Mouse (Mus musculus) left cerebral cortex, adult 18-20 months (tissue): ENCODE data around the gene Dtx3. TPM values are rescaled to one million over a fixed set of nuclear protein-coding genes. Genes with fewer than 3 reads are reported as not detected.
A peak's percentile ranks its signal among the peaks of the same experiment; 100 is the strongest.
"Not testable (repeated sequence)": the region's sequence is repeated elsewhere in the genome, so short reads cannot be mapped to it uniquely, and the experiment has no call there.

Source experiments
- DNase-seq, 2 experiments: peaks; one replicate each; pipeline ENCODE4 v3.0.0; 2021 to 2022; ENCODE audit warnings: low spot score in 2 of 2, mixed read lengths in 1 of 2
- total RNA-seq, 2 experiments: library from RNA; stranded (reverse); gene quantifications; 2 replicates each; pipeline ENCODE4 v1.2.3; 2021

Gene Dtx3
- total RNA-seq, 2 experiments from 2014 or later, result 198 to 222 TPM

GRCm38 (mm10) chr10:127166771-127167613 lies 28.5 kb downstream of the Dtx3 start:
- DNase-seq, result no peak

- no peak for DNase-seq
These were observed 29.2 kb downstream of the Dtx3 start for GRCm38 (mm10) chr10:127166404-127166715.

DNA sequence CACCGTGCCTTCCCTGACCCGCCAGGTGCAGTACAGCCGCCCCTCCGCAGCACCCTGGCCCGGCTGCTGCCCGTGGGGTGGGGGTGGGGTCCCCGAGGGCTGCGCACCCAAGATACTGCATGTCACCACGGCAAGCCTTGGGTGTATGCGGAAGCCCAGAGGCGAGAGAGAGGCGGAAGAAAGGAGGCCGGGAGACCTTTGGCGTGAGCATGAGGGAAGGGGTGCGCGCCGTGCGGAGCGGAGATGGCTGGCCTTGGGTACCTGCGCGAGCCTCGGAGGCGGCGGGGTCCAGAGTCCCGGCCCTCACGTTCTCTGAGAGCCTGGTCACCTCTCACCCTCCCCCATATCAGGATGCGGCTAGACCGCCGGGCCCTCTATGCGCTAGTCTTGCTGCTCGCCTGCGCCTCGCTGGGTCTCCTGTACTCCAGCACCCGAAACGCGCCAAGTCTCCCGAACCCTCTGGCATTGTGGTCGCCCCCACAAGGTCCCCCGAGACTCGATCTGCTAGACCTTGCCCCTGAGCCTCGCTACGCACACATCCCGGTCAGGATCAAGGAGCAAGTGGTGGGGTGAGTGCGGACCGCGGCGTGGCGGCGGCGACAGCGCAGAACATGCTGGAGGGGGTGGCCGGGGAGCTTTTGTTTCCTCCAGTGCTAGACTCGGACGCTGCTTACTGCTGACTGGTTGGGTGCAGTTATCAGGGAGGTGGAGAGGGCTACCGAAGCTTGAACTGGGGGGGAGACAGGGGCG lies 29.7 kb downstream of the Dtx3 start:
- DNase-seq, result peak in 1 of 2 experiments; percentile 30

GRCm38 (mm10) chr10:127165354-127165653 lies 30.2 kb downstream of the Dtx3 start:
- no peak for DNase-seq

DNA sequence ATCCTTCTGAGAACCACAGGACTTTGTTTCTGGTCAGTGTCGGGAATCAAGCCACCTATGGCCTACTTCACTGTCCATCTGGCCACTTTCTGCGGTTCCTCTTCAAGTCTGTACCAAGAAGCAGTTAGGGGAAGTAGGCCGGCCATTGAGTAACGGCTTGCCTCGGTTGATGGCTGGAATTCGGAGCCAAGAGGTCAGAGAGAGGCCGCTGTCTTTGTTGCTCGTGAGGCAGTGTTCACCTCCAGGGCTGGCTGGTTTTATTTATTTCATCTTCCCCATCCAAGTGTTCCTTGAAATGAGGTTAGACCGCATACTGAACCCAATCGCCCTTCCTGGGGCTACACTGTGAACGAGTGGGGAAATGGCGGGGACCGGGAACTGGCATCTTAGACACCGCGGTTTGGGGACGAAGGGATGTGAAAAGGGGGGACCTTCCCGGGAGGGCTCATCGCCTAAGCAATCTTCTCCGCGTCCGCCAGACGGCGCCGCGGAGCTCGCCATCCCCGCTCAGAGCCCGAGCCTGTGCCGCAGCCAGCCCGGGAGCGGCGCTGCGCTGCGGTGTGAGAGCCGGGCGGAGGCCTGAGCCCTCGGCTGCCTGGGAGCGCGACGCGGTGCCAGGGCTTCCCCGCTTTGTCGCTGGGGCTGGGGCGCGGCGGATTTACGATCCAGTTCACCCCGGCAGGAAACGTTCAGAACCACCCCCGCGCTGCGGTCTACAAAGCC lies 30.7 kb downstream of the Dtx3 start, which contains the start of gene B4galnt1:
TSS of gene B4galnt1 (plus strand) at position 595 of the 723 bp plus-strand sequence.
- DNase-seq, result peak; percentile 73 to 86

DNA sequence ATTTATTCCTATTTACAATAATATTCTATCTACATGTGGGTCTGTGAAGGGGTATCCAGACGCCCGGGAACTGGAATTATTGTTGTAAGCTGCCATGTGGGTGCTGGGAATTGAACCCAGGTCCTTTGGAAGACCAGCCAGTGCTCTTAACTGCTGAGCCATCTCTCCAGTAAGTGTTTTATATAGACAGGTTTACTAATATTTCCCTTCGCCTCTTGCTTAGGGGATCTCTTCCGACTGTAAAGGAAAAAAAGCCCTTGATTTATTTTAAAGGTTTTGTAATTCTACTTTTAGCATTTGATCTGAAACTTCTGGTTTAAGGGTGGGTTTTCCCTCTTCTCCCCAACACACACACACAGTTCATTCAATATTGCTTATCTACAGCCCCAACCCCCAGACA lies 31.3 kb downstream of the Dtx3 start:
- DNase-seq, result no peak

- DNase-seq, result not testable (repeated sequence)
These were observed 32.7 kb downstream of the Dtx3 start for GRCm38 (mm10) chr10:127162771-127163261.

GRCm38 (mm10) chr10:127160728-127161127 lies 34.8 kb downstream of the Dtx3 start:
- no peak for DNase-seq

DNA sequence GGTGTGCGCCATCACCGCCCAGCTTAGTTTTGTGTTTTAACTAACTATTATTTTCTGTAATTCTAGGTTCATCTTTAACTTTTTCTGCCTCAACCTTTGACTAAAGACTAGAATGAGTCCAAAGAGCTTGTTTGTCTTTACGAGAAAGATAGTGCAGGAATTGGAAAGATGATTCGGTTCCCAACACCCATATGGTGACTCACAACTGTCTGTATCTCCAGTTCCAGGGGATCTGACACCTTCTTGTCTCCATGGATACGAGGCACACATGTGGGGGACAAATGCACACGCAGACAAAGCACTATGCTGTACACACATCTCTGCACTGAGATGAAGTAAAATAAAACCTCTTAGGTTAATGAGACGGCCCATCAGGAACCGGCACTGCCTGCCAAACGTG lies 35.4 kb downstream of the Dtx3 start:
- DNase-seq, result peak in 1 of 2 experiments; percentile 42

GRCm38 (mm10) chr10:127158471-127158870 lies 37.1 kb downstream of the Dtx3 start:
- no peak for DNase-seq

GRCm38 (mm10) chr10:127156511-127156910 lies 39.0 kb downstream of the Dtx3 start:
- DNase-seq, result no peak

DNA sequence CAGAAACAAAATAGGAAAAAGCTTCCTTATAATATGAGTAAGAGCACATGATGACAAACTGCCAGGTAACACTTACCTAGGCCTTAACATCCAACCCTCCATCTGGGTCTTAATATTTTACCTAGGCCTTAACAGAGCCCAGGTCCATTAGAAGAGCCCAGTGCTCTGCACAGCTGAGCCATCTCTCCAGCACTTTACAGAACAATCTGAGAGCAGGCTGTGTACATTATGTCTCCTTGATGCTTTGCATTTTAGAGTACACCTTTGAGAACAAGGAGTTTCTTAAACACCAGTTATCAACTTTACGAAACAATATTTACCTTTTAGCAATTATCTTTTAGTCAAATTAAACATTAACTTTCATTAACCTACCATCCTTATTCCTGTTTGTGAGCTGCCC lies 39.4 kb downstream of the Dtx3 start:
- DNase-seq, result no peak

GRCm38 (mm10) chr10:127154652-127155051 lies 40.9 kb downstream of the Dtx3 start:
- no peak for DNase-seq

DNA sequence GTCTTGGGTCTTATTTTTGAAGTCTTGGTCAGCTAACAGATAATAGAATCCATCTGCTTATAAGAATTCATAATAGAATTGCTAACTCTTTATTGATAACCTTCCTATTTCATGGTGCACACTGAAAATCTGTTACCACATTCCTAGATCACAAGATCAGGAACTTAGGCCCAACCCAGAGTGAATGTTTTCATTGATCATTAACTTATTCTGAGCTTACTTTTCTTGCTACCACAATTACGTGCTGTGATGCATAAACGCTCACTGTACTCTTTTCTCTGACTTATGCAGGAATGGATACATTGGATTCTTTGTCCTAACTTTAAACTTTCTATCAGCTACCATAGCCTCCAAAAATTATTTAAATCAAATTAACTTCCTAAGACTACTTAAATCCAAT lies 41.3 kb downstream of the Dtx3 start:
- DNase-seq, result no peak

DNA sequence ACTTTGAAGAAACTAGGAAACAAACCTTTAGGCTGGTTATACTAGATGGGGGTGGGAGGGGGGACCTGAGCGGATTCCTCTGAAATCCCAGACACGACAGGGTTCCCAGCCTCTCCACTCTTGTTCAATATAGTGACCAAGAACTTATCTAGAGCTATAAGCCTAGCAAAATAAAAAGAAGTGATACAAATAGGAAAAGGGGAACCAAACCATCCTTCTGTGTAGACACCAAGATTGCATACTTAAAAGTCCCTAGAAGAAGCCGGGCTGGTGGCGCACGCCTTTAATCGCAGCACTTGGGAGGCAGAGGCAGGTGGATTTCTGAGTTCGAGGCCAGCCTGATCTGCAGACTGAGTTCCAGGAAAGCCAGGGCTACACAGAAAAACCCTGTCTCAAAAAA lies 42.2 kb downstream of the Dtx3 start:
- DNase-seq, result no peak

- not testable (repeated sequence) for DNase-seq
These were observed 43.0 kb downstream of the Dtx3 start for GRCm38 (mm10) chr10:127152556-127152955.

GRCm38 (mm10) chr10:127151233-127151632 lies 44.3 kb downstream of the Dtx3 start:
- DNase-seq, result not testable (repeated sequence)

GRCm38 (mm10) chr10:127150471-127150872 lies 45.1 kb downstream of the Dtx3 start:
- no peak for DNase-seq

GRCm38 (mm10) chr10:127147135-127147534 lies 48.4 kb downstream of the Dtx3 start:
- no peak for DNase-seq

DNA sequence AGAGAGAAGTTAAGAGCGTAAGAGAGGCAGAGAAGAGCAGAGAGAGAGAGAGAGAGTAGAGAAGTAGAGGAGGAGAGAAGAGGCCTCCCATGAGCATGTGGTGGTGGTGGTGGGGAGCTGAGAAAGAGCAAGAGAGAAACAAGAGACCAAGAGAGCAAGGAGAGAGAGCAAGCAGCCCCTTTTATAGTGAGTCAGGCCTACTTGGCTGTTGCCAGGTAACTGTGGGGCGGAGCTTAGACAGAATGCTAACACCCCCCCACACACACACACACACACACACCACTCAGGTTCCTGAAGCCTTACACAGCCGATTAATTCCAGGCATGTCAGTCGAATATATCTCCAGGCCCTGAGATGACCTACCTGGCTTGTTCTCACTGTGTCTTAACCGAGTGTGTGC lies 50.2 kb downstream of the Dtx3 start:
- DNase-seq, result no peak

GRCm38 (mm10) chr10:127144536-127144935 lies 51.0 kb downstream of the Dtx3 start:
- no peak for DNase-seq

- DNase-seq, result no peak
These were observed 52.3 kb downstream of the Dtx3 start for GRCm38 (mm10) chr10:127143228-127143627.
